Mouse (Mus musculus) intestine, embryonic 16.5 days (tissue): ENCODE data around the gene Bach1. TPM values are rescaled to one million over a fixed set of nuclear protein-coding genes. Genes with fewer than 3 reads are reported as not detected.

Source experiments
- ATAC-seq: fragments of 200-750 bp; cut with Nextera tagmentation; 2 replicates; pipeline ENCODE4 v1.8.0; 2017; ENCODE audit warnings: moderate TSS enrichment, moderate library complexity
- H3K27ac ChIP-seq: fragments of 300-500 bp; sonication (generic); 2 replicates; pipeline ENCODE4 v1.5.1; 2014; ENCODE audit warnings: mild to moderate bottlenecking, low read length
- H3K27me3 ChIP-seq: fragments of 300-500 bp; sonication (generic); replicated peaks from 2 replicates; pipeline ENCODE4 v1.6.1; 2014; ENCODE audit warnings: low read length, control low read depth, mixed read lengths; ENCODE audit not compliant: control insufficient read depth, insufficient read depth
- H3K36me3 ChIP-seq: fragments of 300-500 bp; sonication (generic); 2 replicates; pipeline ENCODE4 v1.6.1; 2014; ENCODE audit warnings: low read length, control low read depth; ENCODE audit not compliant: control insufficient read depth, insufficient read depth
- H3K4me1 ChIP-seq: fragments of 300-500 bp; sonication (generic); 2 replicates; pipeline ENCODE4 v1.6.1; 2014; ENCODE audit warnings: low read length, control low read depth, mixed read lengths; ENCODE audit not compliant: control insufficient read depth, insufficient read depth
- H3K4me2 ChIP-seq: fragments of 300-500 bp; sonication (generic); 2 replicates; pipeline ENCODE4 v1.6.1; 2014; ENCODE audit warnings: low read depth, low read length, control low read depth
- H3K4me3 ChIP-seq: fragments of 300-500 bp; sonication (generic); 2 replicates; pipeline ENCODE4 v1.5.1; 2014; ENCODE audit warnings: mild to moderate bottlenecking, low read length
- H3K9ac ChIP-seq: fragments of 300-500 bp; sonication (generic); 2 replicates; pipeline ENCODE4 v1.6.1; 2014; ENCODE audit warnings: low read depth, low read length
- H3K9me3 ChIP-seq: fragments of 300-500 bp; sonication (generic); 2 replicates; pipeline ENCODE4 v1.6.1; 2016; ENCODE audit warnings: low read length, control low read depth; ENCODE audit not compliant: control insufficient read depth
- WGBS: fragments of 180-500 bp; shearing (Covaris S2); extraction: QIAGEN DNeasy Blood & Tissue Kit; methylation state at CpG from one replicate; pipeline ENCODE4 v1.1.7; 2014; 5-methylcytosine and 5-hydroxymethylcytosine counted together
- polyA plus RNA-seq: library from polyadenylated mRNA; unstranded; fragments of >200 nt; fragmentation: Nextera tagmentation; extraction: Ambion mirVana; gene quantifications from 2 replicates; pipeline ENCODE4 v1.2.1, GENCODE M21; 2015

The Bach1 gene
- polyA plus RNA-seq, 1 experiment from 2014 or later: 16.6 TPM

- Histone ChIP-seq H3K4me3 (no peak overlapping the region), H3K27me3 (no peaks in the 10 kb centered on the region), H3K9me3 (no peaks in the 10 kb centered on the region), H3K36me3 (peaks cover 20% of the 10 kb centered on the region), H3K27ac (no peak overlapping the region), H3K9ac (no peak overlapping the region), H3K4me2 (no peak overlapping the region), H3K4me1 (peaks cover 15% of the 10 kb centered on the region)
- 82% methylated on average over 15 of the region's 15 CpGs for WGBS
- no peak for ATAC-seq
These were observed 24.7 kb downstream of the Bach1 start for GRCm38 (mm10) chr16:87723479-87723878.

GRCm38 (mm10) chr16:87724826-87725225, 26.1 kb downstream of the Bach1 start:
- WGBS: 85% methylated on average over 4 of the region's 4 CpGs
- H3K27ac ChIP-seq: no peak overlapping the region; the same call in 1 of the 2 replicates
- no peaks in the 10 kb centered on the region for H3K9me3 ChIP-seq
- H3K36me3 ChIP-seq: peaks cover 22% of the 10 kb centered on the region
- H3K4me2 ChIP-seq: no peak overlapping the region
- H3K4me3 ChIP-seq: no peak overlapping the region
- H3K27me3 ChIP-seq: no peaks in the 10 kb centered on the region
- ATAC-seq: no peak
- no peak overlapping the region for H3K9ac ChIP-seq
- peaks cover 15% of the 10 kb centered on the region for H3K4me1 ChIP-seq

GRCm38 (mm10) chr16:87725241-87725640, 26.5 kb downstream of the Bach1 start:
- Histone ChIP-seq H3K9ac (no peak overlapping the region), H3K27me3 (no peaks in the 10 kb centered on the region), H3K9me3 (no peaks in the 10 kb centered on the region), H3K27ac (peak overlapping the region; percentile 17; the same call in 1 of the 2 replicates), H3K36me3 (peaks cover 22% of the 10 kb centered on the region), H3K4me3 (no peak overlapping the region), H3K4me2 (no peak overlapping the region), H3K4me1 (peaks cover 15% of the 10 kb centered on the region)
- peak; percentile 53 for ATAC-seq
- 75% methylated on average over 5 of the region's 5 CpGs for WGBS

- Histone ChIP-seq H3K9ac (no peak overlapping the region), H3K27me3 (no peaks in the 10 kb centered on the region), H3K4me3 (no peak overlapping the region), H3K4me1 (peaks cover 15% of the 10 kb centered on the region), H3K9me3 (no peaks in the 10 kb centered on the region), H3K36me3 (peaks cover 22% of the 10 kb centered on the region), H3K4me2 (no peak overlapping the region), H3K27ac (peak overlapping the region; percentile 17)
- peak; percentile 95 for ATAC-seq
- 69% methylated on average over 21 of the region's 21 CpGs for WGBS
These were observed 27.2 kb downstream of the Bach1 start for GRCm38 (mm10) chr16:87725963-87726362.

- H3K4me3 ChIP-seq: no peak overlapping the region
- no peaks in the 10 kb centered on the region for H3K9me3 ChIP-seq
- H3K9ac ChIP-seq: no peak overlapping the region
- WGBS: 72% methylated on average over 6 of the region's 6 CpGs
- no peak overlapping the region for H3K4me2 ChIP-seq
- no peaks in the 10 kb centered on the region for H3K27me3 ChIP-seq
- peaks cover 22% of the 10 kb centered on the region for H3K36me3 ChIP-seq
- H3K4me1 ChIP-seq: peaks cover 15% of the 10 kb centered on the region
- no peak for ATAC-seq
- peak overlapping the region; percentile 17 for H3K27ac ChIP-seq
These were observed 27.6 kb downstream of the Bach1 start for GRCm38 (mm10) chr16:87726369-87726768.

- Histone ChIP-seq H3K9ac (no peak overlapping the region), H3K36me3 (peaks cover 17% of the 10 kb centered on the region), H3K27me3 (no peaks in the 10 kb centered on the region), H3K4me2 (no peak overlapping the region), H3K9me3 (no peaks in the 10 kb centered on the region), H3K4me1 (peaks cover 15% of the 10 kb centered on the region), H3K27ac (no peak overlapping the region), H3K4me3 (no peak overlapping the region)
- 67% methylated on average over 9 of the region's 9 CpGs for WGBS
- no peak for ATAC-seq
These were observed 28.5 kb downstream of the Bach1 start for GRCm38 (mm10) chr16:87727250-87727649.

- H3K27me3 ChIP-seq: no peaks in the 10 kb centered on the region
- no peak overlapping the region for H3K9ac ChIP-seq
- 84% methylated on average over 14 of the region's 14 CpGs for WGBS
- H3K27ac ChIP-seq: no peak overlapping the region
- ATAC-seq: no peak
- peaks cover 16% of the 10 kb centered on the region; the same call in 1 of the 2 replicates for H3K36me3 ChIP-seq
- no peaks in the 10 kb centered on the region for H3K9me3 ChIP-seq
- no peak overlapping the region for H3K4me3 ChIP-seq
- peaks cover 15% of the 10 kb centered on the region for H3K4me1 ChIP-seq
- no peak overlapping the region for H3K4me2 ChIP-seq
These were observed 29.2 kb downstream of the Bach1 start for GRCm38 (mm10) chr16:87727918-87728317.

GRCm38 (mm10) chr16:87728703-87729102, 30.0 kb downstream of the Bach1 start:
- no peaks in the 10 kb centered on the region for H3K9me3 ChIP-seq
- 92% methylated on average over 8 of the region's 8 CpGs for WGBS
- peaks cover 14% of the 10 kb centered on the region; the same call in 1 of the 2 replicates for H3K36me3 ChIP-seq
- no peak for ATAC-seq
- H3K4me3 ChIP-seq: no peak overlapping the region
- no peak overlapping the region for H3K4me2 ChIP-seq
- H3K4me1 ChIP-seq: peaks cover 15% of the 10 kb centered on the region
- H3K9ac ChIP-seq: no peak overlapping the region
- no peaks in the 10 kb centered on the region for H3K27me3 ChIP-seq
- H3K27ac ChIP-seq: no peak overlapping the region

- Histone ChIP-seq H3K4me1 (peaks cover 15% of the 10 kb centered on the region), H3K9me3 (no peaks in the 10 kb centered on the region), H3K4me3 (no peak overlapping the region), H3K27ac (no peak overlapping the region), H3K27me3 (no peaks in the 10 kb centered on the region), H3K4me2 (no peak overlapping the region), H3K9ac (no peak overlapping the region), H3K36me3 (peaks cover 13% of the 10 kb centered on the region; the same call in 1 of the 2 replicates)
- ATAC-seq: no peak
- WGBS: 91% methylated on average over 20 of the region's 20 CpGs
These were observed 30.7 kb downstream of the Bach1 start for GRCm38 (mm10) chr16:87729469-87729868.

- Histone ChIP-seq H3K27me3 (no peaks in the 10 kb centered on the region), H3K4me3 (no peak overlapping the region), H3K9ac (no peak overlapping the region), H3K9me3 (no peaks in the 10 kb centered on the region), H3K4me1 (no peaks in the 10 kb centered on the region), H3K4me2 (no peak overlapping the region), H3K36me3 (peaks cover 4% of the 10 kb centered on the region; the same call in 1 of the 2 replicates), H3K27ac (no peak overlapping the region)
- peak; percentile 59 for ATAC-seq
- WGBS: 79% methylated on average over 4 of the region's 4 CpGs
These were observed 36.2 kb downstream of the Bach1 start for GRCm38 (mm10) chr16:87734868-87735381.
